Mouse (Mus musculus) layer of hippocampus, postnatal 14 days (tissue): ENCODE results near the gene Plekhn1. TPM values are rescaled to one million over a fixed set of nuclear protein-coding genes. Genes with fewer than 3 reads are reported as not detected.

Experiments
- DNase-seq, 2 experiments: peaks; one replicate each; pipeline ENCODE4 v3.0.0; 2021 to 2022; ENCODE audit warnings: low spot score in 2 of 2, mixed read lengths in 1 of 2
- long read RNA-seq, 2 experiments: library from polyadenylated mRNA; stranded (forward); transcript quantifications; one replicate each; pipeline ENCODE4 v2.0.0; 2021
- total RNA-seq, 2 experiments: library from RNA; stranded (reverse); gene quantifications; 2 replicates each; pipeline ENCODE4 v1.2.3; 2021

Gene Plekhn1
- total RNA-seq = 10 to 100 TPM; 37.7 to 38.4 TPM
- long read RNA-seq, experiment 1, transcript Plekhn1-201 (12 exons, 3,014 nt) = major isoform, 17 of 48 reads
- long read RNA-seq, experiment 1, partial matches to known transcripts = 9 of 48 reads
- long read RNA-seq, experiment 1, other reads (novel, unspliced or antisense) = 21 of 48 reads
- long read RNA-seq, experiment 2, transcript Plekhn1-201 (12 exons, 3,014 nt) = major isoform, 10 of 51 reads
- long read RNA-seq, experiment 2, partial matches to known transcripts = 12 of 51 reads
- long read RNA-seq, experiment 2, other reads (novel, unspliced or antisense) = 29 of 51 reads

GRCm38 (mm10) chr4:156234701-156235213, at the start of gene Plekhn1:
Gene Plekhn1 (minus strand): TSS chr4:156234857.
- peak; percentile 74 for DNase-seq

- no peak for DNase-seq
Observed at GRCm38 (mm10) chr4:156255078-156255839, 20.6 kb upstream of the Plekhn1 start, which contains the start of gene Samd11. Gene Samd11 (minus strand): TSS chr4:156255657.

- no peak for DNase-seq
Observed at GRCm38 (mm10) chr4:156254361-156255077, 19.9 kb upstream of the Plekhn1 start.

GRCm38 (mm10) chr4:156253043-156253442, 18.4 kb upstream of the Plekhn1 start:
- no peak for DNase-seq

GRCm38 (mm10) chr4:156252619-156253018, 18.0 kb upstream of the Plekhn1 start:
- no peak for DNase-seq

GRCm38 (mm10) chr4:156252140-156252539, 17.5 kb upstream of the Plekhn1 start:
- no peak for DNase-seq

- no peak for DNase-seq
Observed at GRCm38 (mm10) chr4:156251081-156251480, 16.4 kb upstream of the Plekhn1 start.

- no peak for DNase-seq
Observed at GRCm38 (mm10) chr4:156249567-156249966, 14.9 kb upstream of the Plekhn1 start.

- no peak for DNase-seq
Observed at GRCm38 (mm10) chr4:156236651-156237447, 2.2 kb upstream of the Plekhn1 start.

GRCm38 (mm10) chr4:156235808-156236533, 1.3 kb upstream of the Plekhn1 start, which contains the start of gene Noc2l:
Gene Noc2l (plus strand): TSS chr4:156236010.
- peak; percentile 79 to 90 for DNase-seq

- DNase-seq = peak in 1 of 2 experiments; percentile 44
Observed at GRCm38 (mm10) chr4:156235360-156235770, 708 bp upstream of the Plekhn1 start.

GRCm38 (mm10) chr4:156234021-156234501, 596 bp downstream of the Plekhn1 start:
- no peak for DNase-seq

GRCm38 (mm10) chr4:156228393-156229024, 6.1 kb downstream of the Plekhn1 start:
- DNase-seq = no peak

GRCm38 (mm10) chr4:156227752-156228392, 6.8 kb downstream of the Plekhn1 start:
- DNase-seq = no peak

GRCm38 (mm10) chr4:156224276-156224675, 10.4 kb downstream of the Plekhn1 start:
- DNase-seq = no peak

- DNase-seq = no peak
Observed at GRCm38 (mm10) chr4:156219936-156220335, 14.7 kb downstream of the Plekhn1 start.

- DNase-seq = no peak
Observed at GRCm38 (mm10) chr4:156217838-156218237, 16.8 kb downstream of the Plekhn1 start.

- DNase-seq = no peak
Observed at GRCm38 (mm10) chr4:156217022-156217669, 17.5 kb downstream of the Plekhn1 start.
